Mouse (Mus musculus): ENCODE measurements at regions not wholly inside any gene's neighbourhood (a gene's known extent, or its start where the extent isn't known, plus 50 kb on each side); places are given as distances from the start of the nearest gene placed in this dataset. TPM values are rescaled to one million over a fixed set of nuclear protein-coding genes. Genes with fewer than 3 reads are reported as not detected.

GRCm38 (mm10) chr10:46350196-46350595, 772.6 kb downstream of the Hace1 start:
- Histone ChIP-seq H3K4me1 (peaks cover 3% of the 10 kb centered on the region; the same call in 1 of the 2 replicates), H3K4me3 (no peak overlapping the region), H3K27ac (no peak overlapping the region), H3K36me3 (replicated peaks) (no peaks in the 10 kb centered on the region), H3K27me3 (ENCODE audit: poor library complexity, severe bottlenecking) (no peaks in the 10 kb centered on the region), H3K9me3 (no peaks in the 10 kb centered on the region)
- WGBS, result 48% methylated on average over 2 of the region's 2 CpGs
- no peak for DNase-seq (ENCODE audit: extremely low spot score, low spot score)

- DNase-seq (ENCODE audit: extremely low spot score, low spot score), result no peak
- no peaks in the 10 kb centered on the region for H3K9me3 ChIP-seq
- no peak overlapping the region for H3K27ac ChIP-seq
- no peaks in the 10 kb centered on the region for H3K36me3 ChIP-seq (replicated peaks)
- H3K4me1 ChIP-seq, result no peaks in the 10 kb centered on the region
- H3K27me3 ChIP-seq (ENCODE audit: poor library complexity, severe bottlenecking), result no peaks in the 10 kb centered on the region
- H3K4me3 ChIP-seq, result no peak overlapping the region
- 73% methylated on average over 1 of the region's 1 CpGs for WGBS
These were observed 779.1 kb downstream of the Hace1 start for GRCm38 (mm10) chr10:46356775-46357174.

- Histone ChIP-seq H3K27ac (no peak overlapping the region), H3K27me3 (ENCODE audit: poor library complexity, severe bottlenecking) (no peaks in the 10 kb centered on the region), H3K9me3 (no peaks in the 10 kb centered on the region), H3K36me3 (replicated peaks) (no peaks in the 10 kb centered on the region), H3K4me3 (no peak overlapping the region), H3K4me1 (peaks cover 5% of the 10 kb centered on the region)
- 65% methylated on average over 7 of the region's 7 CpGs for WGBS
- no peak for DNase-seq (ENCODE audit: extremely low spot score, low spot score)
These were observed 796.3 kb downstream of the Hace1 start for GRCm38 (mm10) chr10:46373715-46374475.

DNA sequence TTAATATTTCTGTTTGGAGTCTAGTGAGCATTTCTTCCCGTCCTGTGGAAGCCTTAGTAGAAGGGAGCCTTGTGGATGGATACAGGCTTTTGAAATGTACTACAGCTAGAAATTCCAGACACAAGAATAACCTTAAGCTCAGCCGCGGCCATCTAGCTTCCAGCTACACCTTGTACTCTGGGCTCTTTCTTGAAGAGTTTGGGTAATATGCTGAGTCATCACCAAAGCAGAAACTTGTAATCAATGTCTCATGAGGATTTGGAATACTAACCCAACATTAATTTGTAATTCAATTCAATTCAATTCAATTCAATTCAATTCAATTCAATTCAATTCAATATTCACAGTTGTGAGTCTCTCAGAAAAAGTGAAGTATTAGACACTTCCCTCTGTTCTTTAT, 797.0 kb downstream of the Hace1 start:
- no peak for DNase-seq (ENCODE audit: extremely low spot score, low spot score)
- H3K27ac ChIP-seq, result no peak overlapping the region
- H3K4me1 ChIP-seq, result peaks cover 5% of the 10 kb centered on the region
- H3K27me3 ChIP-seq (ENCODE audit: poor library complexity, severe bottlenecking), result no peaks in the 10 kb centered on the region
- no peaks in the 10 kb centered on the region for H3K36me3 ChIP-seq (replicated peaks)
- H3K4me3 ChIP-seq, result no peak overlapping the region
- 93% methylated on average over 3 of the region's 3 CpGs for WGBS
- H3K9me3 ChIP-seq, result no peaks in the 10 kb centered on the region

DNA sequence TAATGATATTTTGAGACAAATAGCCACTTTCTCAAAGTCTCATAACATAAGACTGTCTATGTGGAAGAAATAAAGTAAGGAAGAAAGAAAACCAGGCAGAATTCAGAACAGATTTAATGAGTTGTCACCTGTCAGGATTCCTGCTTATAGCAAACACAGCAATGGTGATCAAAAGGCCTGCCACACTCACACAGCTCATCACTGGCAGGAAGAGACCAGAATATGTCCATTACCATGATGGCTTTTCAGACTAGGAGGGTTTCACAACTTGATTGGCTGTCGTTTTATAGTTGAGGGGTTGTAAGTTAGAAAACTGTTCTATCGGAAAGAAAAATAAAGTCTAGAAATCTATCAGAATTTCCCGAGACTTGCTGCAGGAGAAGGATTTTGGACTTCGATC, 819.5 kb downstream of the Hace1 start:
- no peak for DNase-seq (ENCODE audit: extremely low spot score, low spot score)
- no peak overlapping the region for H3K4me3 ChIP-seq
- 93% methylated on average over 4 of the region's 4 CpGs for WGBS
- no peak overlapping the region for H3K27ac ChIP-seq
- no peaks in the 10 kb centered on the region for H3K27me3 ChIP-seq (ENCODE audit: poor library complexity, severe bottlenecking)
- H3K9me3 ChIP-seq, result no peaks in the 10 kb centered on the region
- H3K36me3 ChIP-seq (replicated peaks), result no peaks in the 10 kb centered on the region
- H3K4me1 ChIP-seq, result no peaks in the 10 kb centered on the region

DNA sequence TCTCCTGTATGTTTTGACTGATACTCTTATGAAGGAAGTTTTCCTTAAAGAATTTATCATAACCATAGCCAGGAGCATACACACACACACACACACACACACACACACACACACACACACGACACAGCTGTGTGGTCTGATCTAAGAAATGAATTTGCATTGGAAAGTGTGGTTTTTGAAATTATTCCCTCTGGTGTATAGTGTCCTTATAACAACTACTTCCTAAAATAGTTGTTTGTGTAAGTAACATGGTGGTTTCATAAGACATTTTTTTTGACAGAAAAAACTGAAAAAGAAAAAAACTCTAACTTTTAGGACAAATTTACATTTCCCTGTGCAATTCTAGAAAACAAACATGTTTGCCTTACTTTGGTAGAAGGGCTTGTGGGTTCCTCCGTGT, 826.3 kb downstream of the Hace1 start:
- H3K4me1 ChIP-seq, result no peaks in the 10 kb centered on the region
- H3K9me3 ChIP-seq, result no peaks in the 10 kb centered on the region
- no peak overlapping the region for H3K4me3 ChIP-seq
- no peaks in the 10 kb centered on the region for H3K27me3 ChIP-seq (ENCODE audit: poor library complexity, severe bottlenecking)
- H3K36me3 ChIP-seq (replicated peaks), result no peaks in the 10 kb centered on the region
- DNase-seq (ENCODE audit: extremely low spot score, low spot score), result no peak
- WGBS, result 82% methylated on average over 2 of the region's 2 CpGs
- no peak overlapping the region for H3K27ac ChIP-seq

Small RNA genes lying in the stretch of these regions (microRNA-seq; reads per million reads assigned to microRNA genes)
- gene Gm27410, result not detected
